Mouse (Mus musculus) lung, postnatal 14 days (tissue): ENCODE data around the gene BC067074.

ENCODE experiments used
- DNase-seq: peaks from one replicate; pipeline ENCODE4 v3.0.0; 2021

BC067074 gene

GRCm38 (mm10) chr13:113324241-113324640, 31.3 kb downstream of the BC067074 start:
- no peak for DNase-seq

DNA sequence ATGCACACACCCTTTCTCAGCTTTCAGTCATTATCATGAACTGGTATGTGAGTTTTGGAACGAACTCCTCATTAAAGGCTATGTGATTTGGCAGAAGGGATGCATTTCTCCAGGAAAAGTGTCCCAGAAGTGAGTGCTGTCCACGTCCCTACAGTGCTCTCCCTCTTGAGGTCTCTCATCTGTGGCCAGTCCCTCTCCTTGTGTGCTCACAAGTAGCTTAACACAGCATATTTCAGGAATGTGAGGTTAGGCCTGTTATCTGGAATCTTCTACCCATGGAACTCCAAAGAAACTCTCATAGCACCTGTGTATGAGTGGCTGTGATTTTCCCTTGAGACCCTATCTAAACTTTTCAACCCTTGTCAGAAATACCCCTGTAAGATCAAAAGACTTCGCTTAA, 32.7 kb downstream of the BC067074 start:
- no peak for DNase-seq

DNA sequence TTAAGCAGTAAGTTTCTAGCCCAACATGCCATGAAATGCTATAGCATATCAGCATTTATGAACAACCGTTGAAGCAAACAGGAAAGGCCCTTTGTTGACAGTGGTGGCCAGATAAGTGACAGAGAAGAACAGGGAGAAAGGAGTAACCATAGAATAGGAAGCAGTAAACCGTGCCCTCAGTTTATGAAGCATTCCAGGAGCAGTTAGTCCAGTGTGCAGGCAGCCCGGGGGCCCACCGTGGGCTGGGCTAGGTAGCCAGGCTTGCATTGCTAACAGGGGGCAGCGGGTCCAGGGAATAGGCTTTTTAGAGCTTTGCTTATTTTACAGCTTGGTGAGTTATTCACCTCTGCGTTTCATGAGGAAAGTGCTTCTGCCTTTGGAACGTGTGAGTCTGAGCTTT, 39.3 kb downstream of the BC067074 start:
- DNase-seq: no peak

DNA sequence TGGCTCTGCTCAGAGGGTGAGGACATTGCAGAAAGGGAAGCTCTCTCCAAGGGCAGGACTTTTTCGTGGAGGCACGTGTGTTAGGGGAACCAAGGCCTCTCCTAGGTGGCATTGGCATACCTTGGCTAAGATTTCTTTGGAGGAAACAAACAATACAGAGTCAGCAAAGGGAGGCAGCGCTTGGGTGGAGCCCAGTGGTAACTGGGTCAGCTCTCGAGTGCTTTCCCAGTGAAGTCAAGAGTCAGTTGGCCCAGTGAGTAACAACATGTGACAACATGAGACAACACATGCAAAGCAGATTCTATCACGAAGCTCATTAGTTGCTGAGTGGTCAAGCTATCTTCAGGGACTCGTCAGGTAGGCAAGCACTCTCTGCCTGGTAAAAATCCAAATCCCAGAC, 40.4 kb downstream of the BC067074 start:
- DNase-seq: no peak

DNA sequence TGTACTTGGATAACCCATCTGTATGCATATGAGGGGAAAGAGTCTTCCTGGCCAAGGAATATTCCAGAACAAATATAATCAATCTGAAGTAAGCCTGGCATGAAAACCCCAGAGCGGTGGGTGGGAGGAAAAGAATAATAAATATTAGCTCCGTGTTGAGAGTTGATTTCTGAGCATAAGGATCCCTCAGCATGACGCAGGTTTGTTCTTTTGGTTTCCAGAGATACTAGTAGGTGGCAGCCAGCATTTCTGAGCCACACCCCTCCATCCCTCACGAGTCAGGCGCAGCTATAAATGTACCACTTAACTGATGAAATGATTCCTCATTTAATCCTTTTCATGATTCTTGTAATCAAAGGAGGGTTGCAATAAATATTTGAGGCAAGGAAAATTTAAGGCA, 41.0 kb downstream of the BC067074 start:
- no peak for DNase-seq

DNA sequence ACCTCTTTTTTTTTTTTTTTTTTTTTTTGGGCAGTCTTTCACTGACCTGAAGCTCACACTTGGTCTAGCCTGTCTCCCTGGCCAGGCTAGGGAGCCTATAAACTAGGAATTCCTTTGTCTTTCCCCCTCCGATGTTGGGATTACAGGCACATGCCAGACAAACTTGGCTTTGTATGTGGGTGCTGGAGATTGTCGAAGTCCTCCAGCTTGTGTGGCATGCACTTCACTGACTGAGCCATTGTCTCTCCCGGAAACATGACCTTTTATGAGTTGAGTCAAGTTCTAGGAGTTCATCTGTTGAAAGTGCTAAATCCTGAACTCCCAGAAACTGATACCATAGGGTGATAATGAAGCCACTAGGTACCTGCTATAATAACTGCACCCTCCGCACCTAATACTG, 41.8 kb downstream of the BC067074 start:
- DNase-seq: no peak

GRCm38 (mm10) chr13:113337223-113337858, 44.4 kb downstream of the BC067074 start:
- DNase-seq: peak; percentile 76

DNA sequence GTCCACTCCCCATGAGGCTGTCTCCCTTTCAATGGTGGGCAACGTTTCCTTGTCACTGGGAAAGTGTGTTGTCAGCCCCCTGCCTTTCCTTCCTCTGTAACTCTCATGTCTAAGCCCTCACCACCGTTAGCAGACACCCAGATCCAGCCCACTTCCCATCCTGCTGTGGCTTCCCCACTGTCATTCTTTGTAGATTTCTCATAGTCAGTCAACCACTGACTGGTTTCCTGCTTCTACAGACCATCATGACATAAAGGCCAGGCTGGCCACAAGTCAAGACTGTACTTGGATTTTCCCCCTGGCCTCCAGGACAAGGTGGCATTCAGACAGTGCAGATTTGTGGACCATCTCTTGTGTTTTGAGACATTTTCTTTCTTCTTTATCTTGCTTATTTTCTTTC, 47.7 kb downstream of the BC067074 start:
- no peak for DNase-seq

DNA sequence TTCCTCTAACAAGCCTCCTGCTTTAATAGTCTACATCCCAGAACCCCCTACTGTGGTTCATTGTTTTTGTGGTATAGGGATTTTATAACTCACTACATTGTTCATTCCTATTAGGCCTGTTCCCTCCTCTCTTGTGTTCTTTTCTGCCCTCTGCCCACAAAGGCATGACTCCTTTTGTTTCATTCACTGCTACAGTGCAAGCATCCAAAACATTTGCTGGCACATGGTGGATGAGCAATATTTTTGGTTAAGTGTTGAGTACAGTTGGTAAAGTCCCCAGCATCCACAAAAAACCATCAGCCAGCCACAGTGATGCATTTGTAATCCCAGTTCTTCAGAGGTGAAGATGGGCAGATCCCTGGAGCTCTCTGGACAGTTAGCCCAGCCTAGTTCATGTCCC, 48.2 kb downstream of the BC067074 start:
- DNase-seq: no peak

GRCm38 (mm10) chr13:113342355-113342919, 49.5 kb downstream of the BC067074 start:
- peak; percentile 51 for DNase-seq

- no peak for DNase-seq
Measured at GRCm38 (mm10) chr13:113350743-113351430, 57.9 kb downstream of the BC067074 start.

GRCm38 (mm10) chr13:113353546-113353945, 60.6 kb downstream of the BC067074 start:
- no peak for DNase-seq

- DNase-seq: no peak
Measured at GRCm38 (mm10) chr13:113353955-113354354, 61.0 kb downstream of the BC067074 start.

- no peak for DNase-seq
Measured at GRCm38 (mm10) chr13:113355022-113355421, 62.1 kb downstream of the BC067074 start.

GRCm38 (mm10) chr13:113357438-113358144, 64.6 kb downstream of the BC067074 start:
- no peak for DNase-seq

- DNase-seq: no peak
Measured at GRCm38 (mm10) chr13:113359676-113360075, 66.7 kb downstream of the BC067074 start.

DNA sequence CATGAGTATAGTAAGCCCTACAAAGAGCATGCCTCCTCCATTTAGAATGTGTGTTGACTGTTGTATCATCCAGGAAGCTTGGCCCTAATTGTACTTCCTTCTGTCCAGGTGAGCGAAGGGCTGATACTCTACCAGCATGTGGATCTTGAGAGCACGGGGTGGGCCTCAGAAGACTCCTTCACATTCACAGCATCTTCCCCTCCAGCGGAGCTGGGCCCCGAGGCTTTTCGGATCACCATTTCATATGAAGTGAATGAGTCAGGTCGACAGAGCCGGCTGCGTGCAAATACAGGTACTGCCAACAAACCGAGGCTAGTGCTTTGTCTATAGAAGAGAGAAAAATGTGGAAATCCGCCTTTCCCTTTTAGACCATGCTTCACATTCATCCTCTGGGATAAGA, 73.0 kb downstream of the BC067074 start:
- no peak for DNase-seq

GRCm38 (mm10) chr13:113368931-113369579, 76.1 kb downstream of the BC067074 start:
- no peak for DNase-seq

GRCm38 (mm10) chr13:113369622-113370021, 76.7 kb downstream of the BC067074 start:
- DNase-seq: no peak

DNA sequence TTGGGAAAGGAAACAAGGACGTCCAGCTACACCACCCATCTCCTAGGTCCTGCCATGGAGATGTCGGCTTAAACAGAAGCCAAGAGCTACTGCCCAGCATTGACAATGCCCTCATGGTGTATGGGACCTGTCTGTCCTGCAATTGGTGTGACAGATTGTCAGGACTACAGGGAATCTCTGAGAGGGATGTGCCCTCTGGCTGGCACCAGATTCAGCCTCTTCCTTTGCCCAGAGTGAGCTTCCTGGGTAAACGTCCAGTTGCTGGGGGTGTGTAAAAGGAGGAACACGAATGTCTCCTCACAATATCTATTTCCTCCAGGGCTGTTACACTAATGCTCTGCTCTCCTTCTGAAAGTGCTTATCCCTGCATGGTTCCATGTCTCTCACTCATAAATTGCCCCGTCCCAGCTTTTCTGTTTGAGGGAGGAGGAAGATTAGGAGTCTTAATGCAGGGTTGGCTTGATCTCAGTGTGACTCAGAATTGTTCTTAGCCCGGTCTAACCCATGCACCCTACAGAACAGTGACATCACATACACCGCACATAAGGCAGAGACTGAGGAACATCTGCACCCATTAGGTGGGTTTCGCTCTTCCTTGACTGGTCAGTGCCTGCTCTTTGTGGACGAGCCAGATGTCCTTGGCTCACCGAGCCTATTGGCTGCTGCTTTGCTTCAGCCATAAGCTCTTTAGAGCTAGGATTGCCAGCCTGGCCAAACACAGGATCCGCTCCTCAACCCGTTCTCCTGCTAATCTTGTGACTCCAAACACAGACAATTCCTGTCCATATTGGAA, 80.5 kb downstream of the BC067074 start:
- DNase-seq: no peak

GRCm38 (mm10) chr13:113374084-113374405, 81.1 kb downstream of the BC067074 start:
- no peak for DNase-seq

GRCm38 (mm10) chr13:113377631-113378030, 84.7 kb downstream of the BC067074 start:
- no peak for DNase-seq
